Mouse (Mus musculus): ENCODE data around the gene Celf2.

Gene Celf2

GRCm38 (mm10) chr2:7083489-7084090, 425.8 kb downstream of the Celf2 start:
- in situ Hi-C loops (cut with MboI, MseI), result no loop called here

- in situ Hi-C loops (cut with MboI, MseI), result no loop called here
Measured at GRCm38 (mm10) chr2:7082376-7083025, 426.9 kb downstream of the Celf2 start.

GRCm38 (mm10) chr2:7080794-7081783, 428.3 kb downstream of the Celf2 start:
- in situ Hi-C loops (cut with MboI, MseI), result no loop called here

GRCm38 (mm10) chr2:7080086-7080485, 429.3 kb downstream of the Celf2 start:
- in situ Hi-C loops (cut with MboI, MseI), result no loop called here

GRCm38 (mm10) chr2:7079390-7079789, 430.0 kb downstream of the Celf2 start:
- in situ Hi-C loops (cut with MboI, MseI), result no loop called here

- in situ Hi-C loops (cut with MboI, MseI), result no loop called here
Measured at GRCm38 (mm10) chr2:7073730-7074129, 435.6 kb downstream of the Celf2 start.

- in situ Hi-C loops (cut with MboI, MseI), result no loop called here
Measured at GRCm38 (mm10) chr2:7072344-7073265, 436.8 kb downstream of the Celf2 start.

- in situ Hi-C loops (cut with MboI, MseI), result no loop called here
Measured at GRCm38 (mm10) chr2:7069458-7069857, 439.9 kb downstream of the Celf2 start.

- in situ Hi-C loops (cut with MboI, MseI), result no loop called here
Measured at GRCm38 (mm10) chr2:7068281-7068680, 441.1 kb downstream of the Celf2 start.

GRCm38 (mm10) chr2:7063574-7064192, 445.7 kb downstream of the Celf2 start:
- in situ Hi-C loops (cut with MboI, MseI), result no loop called here

GRCm38 (mm10) chr2:7060490-7061105, 448.8 kb downstream of the Celf2 start:
- in situ Hi-C loops (cut with MboI, MseI), result no loop called here

GRCm38 (mm10) chr2:7056401-7056800, 453.0 kb downstream of the Celf2 start:
- in situ Hi-C loops (cut with MboI, MseI), result no loop called here

GRCm38 (mm10) chr2:7055958-7056357, 453.4 kb downstream of the Celf2 start:
- in situ Hi-C loops (cut with MboI, MseI), result no loop called here

GRCm38 (mm10) chr2:7051090-7051489, 458.3 kb downstream of the Celf2 start:
- in situ Hi-C loops (cut with MboI, MseI), result no loop called here

GRCm38 (mm10) chr2:7046155-7046554, 463.2 kb downstream of the Celf2 start:
- in situ Hi-C loops (cut with MboI, MseI), result no loop called here

GRCm38 (mm10) chr2:7045531-7045930, 463.8 kb downstream of the Celf2 start:
- in situ Hi-C loops (cut with MboI, MseI), result no loop called here

GRCm38 (mm10) chr2:7043770-7044459, 465.4 kb downstream of the Celf2 start:
- in situ Hi-C loops (cut with MboI, MseI), result no loop called here

- in situ Hi-C loops (cut with MboI, MseI), result no loop called here
Measured at GRCm38 (mm10) chr2:7040940-7041339, 468.4 kb downstream of the Celf2 start.

- in situ Hi-C loops (cut with MboI, MseI), result no loop called here
Measured at GRCm38 (mm10) chr2:7038991-7039390, 470.4 kb downstream of the Celf2 start.

- in situ Hi-C loops (cut with MboI, MseI), result no loop called here
Measured at GRCm38 (mm10) chr2:7031389-7031788, 478.0 kb downstream of the Celf2 start.

Measured in regulatory T cell (primary cell).